Mouse (Mus musculus) splenic B cell, adult 2 months (primary cell): ENCODE measurements around the gene Dst.

Experiments
- DNase-seq: peaks from one replicate; pipeline ENCODE4 v3.0.0-alpha.2; 2011; ENCODE audit warnings: low read depth, low spot score
- H3K27me3 ChIP-seq: 2 replicates; pipeline ENCODE4 v1.6.1; 2012; ENCODE audit warnings: mild to moderate bottlenecking, low read length, moderate library complexity, mixed read lengths; ENCODE audit not compliant: control insufficient read depth, poor library complexity, insufficient read depth, severe bottlenecking
- H3K36me3 ChIP-seq: 2 replicates; pipeline ENCODE4 v1.6.1; 2012; ENCODE audit warnings: mild to moderate bottlenecking, low read length, moderate library complexity, mixed read lengths; ENCODE audit not compliant: control insufficient read depth, poor library complexity, insufficient read depth, severe bottlenecking

The Dst gene

GRCm38 (mm10) chr1:33906216-33906615 lies 1.8 kb upstream of the Dst start:
- no peaks in the 10 kb centered on the region; the same call in 1 of the 2 replicates for H3K27me3 ChIP-seq
- no peak for DNase-seq

GRCm38 (mm10) chr1:33906927-33907326 lies 1.1 kb upstream of the Dst start:
- Histone ChIP-seq H3K27me3 (no peaks in the 10 kb centered on the region; the same call in 1 of the 2 replicates), H3K36me3 (no peaks in the 10 kb centered on the region)
- no peak for DNase-seq

More at GRCm38 (mm10) chr1:33906216-33906615, 1.8 kb upstream of the Dst start:
- H3K36me3 ChIP-seq = no peaks in the 10 kb centered on the region

- H3K36me3 ChIP-seq = no peaks in the 10 kb centered on the region
- peak; percentile 11 for DNase-seq
These were observed 419 bp upstream of the Dst start, which contains the start of gene Bend6 for GRCm38 (mm10) chr1:33907421-33908190. Bend6 (minus strand) TSS chr1:33907816.

GRCm38 (mm10) chr1:33911589-33911988 lies 3.6 kb downstream of the Dst start:
- DNase-seq = no peak
- H3K36me3 ChIP-seq = no peaks in the 10 kb centered on the region
- no peaks in the 10 kb centered on the region; the same call in 1 of the 2 replicates for H3K27me3 ChIP-seq

More at GRCm38 (mm10) chr1:33907421-33908190, 419 bp upstream of the Dst start, which contains the start of gene Bend6:
- H3K27me3 ChIP-seq = no peaks in the 10 kb centered on the region; the same call in 1 of the 2 replicates

GRCm38 (mm10) chr1:33916554-33916953 lies 8.5 kb downstream of the Dst start:
- H3K27me3 ChIP-seq = no peaks in the 10 kb centered on the region
- H3K36me3 ChIP-seq = no peaks in the 10 kb centered on the region
- no peak for DNase-seq

- H3K36me3 ChIP-seq = no peaks in the 10 kb centered on the region
- DNase-seq = no peak
- no peaks in the 10 kb centered on the region for H3K27me3 ChIP-seq
These were observed 14.9 kb downstream of the Dst start for GRCm38 (mm10) chr1:33922975-33923374.

- Histone ChIP-seq H3K27me3 (no peaks in the 10 kb centered on the region), H3K36me3 (no peaks in the 10 kb centered on the region)
- no peak for DNase-seq
These were observed 17.3 kb downstream of the Dst start for GRCm38 (mm10) chr1:33925283-33925682.

GRCm38 (mm10) chr1:33927466-33927865 lies 19.4 kb downstream of the Dst start:
- Histone ChIP-seq H3K27me3 (no peaks in the 10 kb centered on the region), H3K36me3 (no peaks in the 10 kb centered on the region)
- no peak for DNase-seq

- H3K27me3 ChIP-seq = no peaks in the 10 kb centered on the region
- H3K36me3 ChIP-seq = no peaks in the 10 kb centered on the region
- no peak for DNase-seq
These were observed 23.8 kb downstream of the Dst start for GRCm38 (mm10) chr1:33931791-33932190.

- H3K27me3 ChIP-seq = no peaks in the 10 kb centered on the region
- no peak for DNase-seq
- H3K36me3 ChIP-seq = no peaks in the 10 kb centered on the region
These were observed 24.2 kb downstream of the Dst start for GRCm38 (mm10) chr1:33932196-33932595.

- no peak for DNase-seq
- no peaks in the 10 kb centered on the region for H3K36me3 ChIP-seq
These were observed 24.9 kb downstream of the Dst start for GRCm38 (mm10) chr1:33932845-33933499.

GRCm38 (mm10) chr1:33935946-33936345 lies 27.9 kb downstream of the Dst start:
- no peaks in the 10 kb centered on the region for H3K27me3 ChIP-seq
- no peak for DNase-seq
- no peaks in the 10 kb centered on the region for H3K36me3 ChIP-seq

More at GRCm38 (mm10) chr1:33932845-33933499, 24.9 kb downstream of the Dst start:
- H3K27me3 ChIP-seq = no peaks in the 10 kb centered on the region

GRCm38 (mm10) chr1:33939828-33940227 lies 31.8 kb downstream of the Dst start:
- no peaks in the 10 kb centered on the region for H3K36me3 ChIP-seq
- no peak for DNase-seq
- no peaks in the 10 kb centered on the region for H3K27me3 ChIP-seq

GRCm38 (mm10) chr1:33940364-33940928 lies 32.4 kb downstream of the Dst start:
- Histone ChIP-seq H3K27me3 (no peaks in the 10 kb centered on the region), H3K36me3 (no peaks in the 10 kb centered on the region)
- DNase-seq = no peak

GRCm38 (mm10) chr1:33942638-33943037 lies 34.6 kb downstream of the Dst start:
- H3K27me3 ChIP-seq = no peaks in the 10 kb centered on the region
- DNase-seq = no peak
- no peaks in the 10 kb centered on the region for H3K36me3 ChIP-seq
